Mouse (Mus musculus): Measurements from ENCODE around the gene Pear1. TPM values are rescaled to one million over a fixed set of nuclear protein-coding genes. Genes with fewer than 3 reads are reported as not detected.
A peak's percentile ranks its signal among the peaks of the same experiment; 100 is the strongest.
"Not testable (repeated sequence)": the region's sequence is repeated elsewhere in the genome, so short reads cannot be mapped to it uniquely, and the experiment has no call there.

The Pear1 gene
- polyA plus RNA-seq (2015; fragmentation: Nextera tagmentation; extraction: Ambion mirVana) = 6.9 and 7.4 TPM in 2 replicates

GRCm38 (mm10) chr3:87824206-87824605 is at the start of gene Pear1:
Gene Pear1 (minus strand): TSS chr3:87824306.
- H3K27me3 ChIP-seq (replicated peaks; ENCODE audit: control insufficient read depth, insufficient read depth, low read length); H3K27ac ChIP-seq (ENCODE audit: low read length); H3K4me1 ChIP-seq (replicated peaks; ENCODE audit: control insufficient read depth, insufficient read depth, low read length); H3K9ac ChIP-seq (replicated peaks; ENCODE audit: low read depth, low read length); H3K4me3 ChIP-seq (replicated peaks; ENCODE audit: low read length); H3K36me3 ChIP-seq (ENCODE audit: control insufficient read depth, insufficient read depth); H3K9me3 ChIP-seq (ENCODE audit: control insufficient read depth, low read length); H3K4me2 ChIP-seq (ENCODE audit: low read length); ATAC-seq: not testable (repeated sequence)
- WGBS = 100% methylated on average over 1 of the region's 1 CpGs

- H3K27me3 ChIP-seq (replicated peaks; ENCODE audit: control insufficient read depth, insufficient read depth, low read length); ATAC-seq; H3K27ac ChIP-seq (ENCODE audit: low read length); H3K4me2 ChIP-seq (ENCODE audit: low read length); H3K9ac ChIP-seq (replicated peaks; ENCODE audit: low read depth, low read length); H3K4me3 ChIP-seq (replicated peaks; ENCODE audit: low read length); H3K4me1 ChIP-seq (replicated peaks; ENCODE audit: control insufficient read depth, insufficient read depth, low read length); H3K9me3 ChIP-seq (ENCODE audit: control insufficient read depth, low read length): not testable (repeated sequence)
- 94% methylated on average over 4 of the region's 4 CpGs for WGBS
- H3K36me3 ChIP-seq (ENCODE audit: control insufficient read depth, insufficient read depth) = peaks cover 46% of the 10 kb centered on the region
Measured at GRCm38 (mm10) chr3:87864111-87864510, 40.0 kb upstream of the Pear1 start.

DNA sequence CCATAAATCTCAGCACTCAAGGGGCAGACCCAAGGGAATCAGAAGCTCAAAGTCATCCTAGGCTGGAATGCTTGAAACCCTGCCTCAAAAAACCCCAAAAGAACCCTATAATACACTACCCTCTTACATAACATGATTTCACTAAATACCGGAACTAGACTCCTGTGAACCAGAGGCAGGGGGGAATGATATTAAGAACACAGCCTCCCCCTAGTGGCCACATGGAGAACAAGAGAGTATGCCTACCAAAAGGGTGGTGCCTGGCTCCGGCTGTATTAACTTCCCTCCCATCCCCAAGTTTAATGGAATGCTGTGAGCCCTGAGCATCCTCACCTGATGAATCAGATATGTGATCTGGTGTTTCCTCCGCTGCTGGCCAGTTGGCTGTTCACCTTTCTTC is 35.7 kb upstream of the Pear1 start:
- Histone ChIP-seq H3K4me1 (replicated peaks; ENCODE audit: control insufficient read depth, insufficient read depth, low read length) (no peaks in the 10 kb centered on the region), H3K27me3 (replicated peaks; ENCODE audit: control insufficient read depth, insufficient read depth, low read length) (no peaks in the 10 kb centered on the region), H3K36me3 (ENCODE audit: control insufficient read depth, insufficient read depth) (peaks cover 35% of the 10 kb centered on the region), H3K4me2 (ENCODE audit: low read length) (no peak overlapping the region), H3K9me3 (ENCODE audit: control insufficient read depth, low read length) (no peaks in the 10 kb centered on the region), H3K9ac (replicated peaks; ENCODE audit: low read depth, low read length) (no peak overlapping the region), H3K4me3 (replicated peaks; ENCODE audit: low read length) (no peak overlapping the region), H3K27ac (ENCODE audit: low read length) (no peak overlapping the region)
- WGBS = 23% methylated on average over 3 of the region's 3 CpGs
- ATAC-seq = peak; percentile 49; the same call in 1 of the 2 replicates

- Histone ChIP-seq H3K4me3 (replicated peaks; ENCODE audit: low read length) (no peak overlapping the region), H3K9me3 (ENCODE audit: control insufficient read depth, low read length) (no peaks in the 10 kb centered on the region), H3K27me3 (replicated peaks; ENCODE audit: control insufficient read depth, insufficient read depth, low read length) (no peaks in the 10 kb centered on the region), H3K4me1 (replicated peaks; ENCODE audit: control insufficient read depth, insufficient read depth, low read length) (no peaks in the 10 kb centered on the region; the same call in 1 of the 2 replicates), H3K9ac (replicated peaks; ENCODE audit: low read depth, low read length) (no peak overlapping the region), H3K27ac (ENCODE audit: low read length) (no peak overlapping the region), H3K36me3 (ENCODE audit: control insufficient read depth, insufficient read depth) (peaks cover 31% of the 10 kb centered on the region), H3K4me2 (ENCODE audit: low read length) (no peak overlapping the region)
- ATAC-seq = no peak
- WGBS = 96% methylated on average over 8 of the region's 8 CpGs
Measured at GRCm38 (mm10) chr3:87857666-87858065, 33.6 kb upstream of the Pear1 start.

DNA sequence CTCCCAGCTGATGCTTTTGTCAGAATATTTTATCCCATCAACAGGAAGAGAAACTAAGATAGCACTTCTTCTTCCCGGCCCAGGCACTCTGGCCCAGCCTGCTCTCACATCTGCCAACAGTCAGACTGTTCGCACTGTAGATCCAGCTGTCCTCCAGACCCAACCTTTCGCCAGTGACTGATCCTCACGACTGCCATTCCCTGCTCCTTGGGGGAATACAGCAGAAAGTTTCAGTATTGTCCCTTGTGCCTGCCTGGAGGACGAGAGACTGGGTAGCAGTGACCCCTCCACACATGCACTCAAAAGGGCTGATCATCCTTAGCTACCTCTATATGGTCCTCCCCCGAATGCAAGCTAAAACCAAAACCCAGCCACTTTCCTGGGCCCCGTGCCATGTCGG is 31.8 kb upstream of the Pear1 start:
- Histone ChIP-seq H3K27ac (ENCODE audit: low read length) (no peak overlapping the region), H3K4me1 (replicated peaks; ENCODE audit: control insufficient read depth, insufficient read depth, low read length) (no peaks in the 10 kb centered on the region; the same call in 1 of the 2 replicates), H3K9me3 (ENCODE audit: control insufficient read depth, low read length) (no peaks in the 10 kb centered on the region), H3K4me3 (replicated peaks; ENCODE audit: low read length) (no peak overlapping the region), H3K4me2 (ENCODE audit: low read length) (no peak overlapping the region), H3K27me3 (replicated peaks; ENCODE audit: control insufficient read depth, insufficient read depth, low read length) (no peaks in the 10 kb centered on the region), H3K36me3 (ENCODE audit: control insufficient read depth, insufficient read depth) (peaks cover 23% of the 10 kb centered on the region), H3K9ac (replicated peaks; ENCODE audit: low read depth, low read length) (no peak overlapping the region)
- no peak for ATAC-seq
- 86% methylated on average over 8 of the region's 8 CpGs for WGBS

DNA sequence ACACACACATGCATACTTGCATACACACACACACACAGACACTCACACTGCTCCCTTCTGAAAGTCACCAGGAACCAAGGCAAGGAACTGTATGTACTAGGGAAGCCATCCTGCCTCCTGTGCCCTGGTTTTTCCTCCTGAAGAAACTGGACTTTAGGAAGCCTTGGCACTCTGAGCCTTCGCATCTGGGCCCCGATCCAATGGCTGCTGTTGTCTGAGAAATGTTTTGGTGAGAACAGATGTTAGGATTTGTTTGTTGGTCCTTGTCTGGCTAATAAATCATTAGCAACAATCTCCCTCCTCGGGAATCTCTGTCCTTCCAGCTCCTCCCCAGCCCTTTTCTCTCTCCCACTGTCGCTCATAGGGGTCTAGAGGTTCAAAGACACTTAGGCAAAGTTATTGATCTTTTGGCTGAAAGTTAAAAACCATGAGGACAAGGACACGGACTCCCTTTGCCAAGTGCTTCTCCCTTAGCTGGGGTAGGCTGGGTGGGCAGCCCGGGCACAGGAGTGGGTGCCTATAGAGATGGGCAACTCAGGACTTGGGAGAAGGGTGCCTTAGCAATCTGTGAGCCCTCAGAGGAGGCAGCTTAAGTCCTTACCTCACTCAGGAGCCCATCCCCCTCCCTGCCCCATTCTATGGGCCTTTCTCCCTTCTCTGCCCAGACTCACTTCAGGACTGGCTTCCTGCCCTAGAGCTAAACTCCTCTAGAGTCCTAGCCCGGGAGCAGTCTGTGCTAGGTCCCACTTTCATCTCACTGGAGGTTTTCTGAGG is 30.9 kb upstream of the Pear1 start:
- H3K4me2 ChIP-seq (ENCODE audit: low read length) = no peak overlapping the region
- no peak overlapping the region for H3K27ac ChIP-seq (ENCODE audit: low read length)
- H3K4me3 ChIP-seq (replicated peaks; ENCODE audit: low read length) = no peak overlapping the region
- no peaks in the 10 kb centered on the region for H3K9me3 ChIP-seq (ENCODE audit: control insufficient read depth, low read length)
- WGBS = 55% methylated on average over 7 of the region's 7 CpGs
- peaks cover 22% of the 10 kb centered on the region for H3K36me3 ChIP-seq (ENCODE audit: control insufficient read depth, insufficient read depth)
- no peaks in the 10 kb centered on the region for H3K27me3 ChIP-seq (replicated peaks; ENCODE audit: control insufficient read depth, insufficient read depth, low read length)
- H3K4me1 ChIP-seq (replicated peaks; ENCODE audit: control insufficient read depth, insufficient read depth, low read length) = no peaks in the 10 kb centered on the region; the same call in 1 of the 2 replicates
- H3K9ac ChIP-seq (replicated peaks; ENCODE audit: low read depth, low read length) = no peak overlapping the region
- ATAC-seq = peak; percentile 29; the same call in 1 of the 2 replicates

DNA sequence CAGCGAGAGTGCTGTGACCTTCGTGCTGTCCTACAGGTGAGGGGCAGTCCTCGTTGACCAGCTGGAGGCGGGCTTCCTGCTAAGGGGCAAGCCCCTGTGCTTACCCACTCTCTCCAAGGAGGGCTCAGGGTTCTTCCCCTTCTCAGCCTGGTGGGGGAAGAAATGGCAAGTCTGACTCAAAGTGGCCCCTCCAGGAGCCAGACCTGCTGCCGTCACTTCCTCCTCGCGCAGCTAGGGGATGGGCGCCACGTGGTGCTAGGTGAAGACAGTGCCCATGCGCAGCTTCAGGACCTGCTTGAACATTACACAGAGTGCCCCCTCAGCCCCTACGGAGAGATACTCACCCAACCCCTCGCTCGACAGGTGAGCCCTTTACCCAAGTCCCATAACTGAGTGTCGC is 25.0 kb upstream of the Pear1 start:
- H3K4me1 ChIP-seq (replicated peaks; ENCODE audit: control insufficient read depth, insufficient read depth, low read length) = no peaks in the 10 kb centered on the region; the same call in 1 of the 2 replicates
- no peaks in the 10 kb centered on the region for H3K27me3 ChIP-seq (replicated peaks; ENCODE audit: control insufficient read depth, insufficient read depth, low read length)
- no peak for ATAC-seq
- no peak overlapping the region for H3K9ac ChIP-seq (replicated peaks; ENCODE audit: low read depth, low read length)
- no peak overlapping the region for H3K4me2 ChIP-seq (ENCODE audit: low read length)
- H3K4me3 ChIP-seq (replicated peaks; ENCODE audit: low read length) = no peak overlapping the region
- H3K9me3 ChIP-seq (ENCODE audit: control insufficient read depth, low read length) = no peaks in the 10 kb centered on the region
- H3K27ac ChIP-seq (ENCODE audit: low read length) = no peak overlapping the region
- H3K36me3 ChIP-seq (ENCODE audit: control insufficient read depth, insufficient read depth) = no peaks in the 10 kb centered on the region
- WGBS = 85% methylated on average over 14 of the region's 14 CpGs

GRCm38 (mm10) chr3:87847680-87848079 is 23.6 kb upstream of the Pear1 start:
- H3K27me3 ChIP-seq (replicated peaks; ENCODE audit: control insufficient read depth, insufficient read depth, low read length) = no peaks in the 10 kb centered on the region
- H3K4me1 ChIP-seq (replicated peaks; ENCODE audit: control insufficient read depth, insufficient read depth, low read length) = no peaks in the 10 kb centered on the region
- no peak for ATAC-seq
- H3K27ac ChIP-seq (ENCODE audit: low read length) = no peak overlapping the region
- H3K36me3 ChIP-seq (ENCODE audit: control insufficient read depth, insufficient read depth) = no peaks in the 10 kb centered on the region
- no peaks in the 10 kb centered on the region for H3K9me3 ChIP-seq (ENCODE audit: control insufficient read depth, low read length)
- no peak overlapping the region for H3K4me2 ChIP-seq (ENCODE audit: low read length)
- 82% methylated on average over 5 of the region's 5 CpGs for WGBS
- no peak overlapping the region for H3K9ac ChIP-seq (replicated peaks; ENCODE audit: low read depth, low read length)
- H3K4me3 ChIP-seq (replicated peaks; ENCODE audit: low read length) = no peak overlapping the region

DNA sequence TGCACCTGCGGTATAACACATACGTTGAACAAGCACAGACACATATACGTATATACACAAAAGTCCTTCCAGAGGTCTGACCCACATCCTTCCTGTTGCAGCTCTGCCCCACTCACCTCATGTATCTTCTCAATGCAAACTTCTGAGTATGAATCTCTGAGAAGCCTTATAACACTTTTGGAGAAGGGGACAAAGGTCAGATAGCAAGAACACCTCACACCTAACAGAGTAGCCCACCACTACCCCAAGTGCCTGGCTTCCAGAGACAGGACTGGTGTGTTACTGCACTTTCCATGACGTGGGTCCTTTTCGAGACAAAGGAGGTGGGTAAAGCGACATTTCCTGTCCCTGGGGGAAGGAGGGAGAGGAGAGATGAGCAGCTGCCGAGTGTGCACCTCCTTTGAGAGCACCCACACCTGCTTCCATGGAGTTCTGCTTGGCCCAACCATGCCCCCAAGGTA is 22.6 kb upstream of the Pear1 start, which contains the start of gene Sh2d2a:
TSS of gene Sh2d2a (plus strand) at position 106 of the 461 bp plus-strand sequence.
- Histone ChIP-seq H3K27me3 (replicated peaks; ENCODE audit: control insufficient read depth, insufficient read depth, low read length) (no peaks in the 10 kb centered on the region), H3K27ac (ENCODE audit: low read length) (no peak within 1 kb of the TSS), H3K4me3 (replicated peaks; ENCODE audit: low read length) (no peak within 1 kb of the TSS), H3K4me1 (replicated peaks; ENCODE audit: control insufficient read depth, insufficient read depth, low read length) (no peaks in the 10 kb centered on the region), H3K36me3 (ENCODE audit: control insufficient read depth, insufficient read depth) (no peaks in the 10 kb centered on the region), H3K9me3 (ENCODE audit: control insufficient read depth, low read length) (no peaks in the 10 kb centered on the region), H3K4me2 (ENCODE audit: low read length) (no peak within 1 kb of the TSS), H3K9ac (replicated peaks; ENCODE audit: low read depth, low read length) (no peak within 1 kb of the TSS)
- 77% methylated on average over 7 of the region's 7 CpGs for whole genome bisulfite sequencing
- ATAC-seq = no peak

Measured in forebrain, embryonic 16.5 days (tissue).